Mouse (Mus musculus): ENCODE measurements at regions not wholly inside any gene's neighbourhood (a gene's known extent, or its start where the extent isn't known, plus 50 kb on each side); places are given as distances from the start of the nearest gene placed in this dataset.

GRCm38 (mm10) chr13:11490766-11491165 lies 616.0 kb downstream of the Ryr2 start:
- DNase-seq (ENCODE audit: low spot score in 2 of 2) = no peak

- no peak for DNase-seq (ENCODE audit: low spot score in 2 of 2)
These were observed 623.6 kb downstream of the Ryr2 start for GRCm38 (mm10) chr13:11483142-11483541.

- no peak for DNase-seq (ENCODE audit: low spot score in 2 of 2)
These were observed 624.0 kb downstream of the Ryr2 start for GRCm38 (mm10) chr13:11482701-11483100.

GRCm38 (mm10) chr13:11460251-11460650 lies 646.5 kb downstream of the Ryr2 start:
- no peak for DNase-seq (ENCODE audit: low spot score in 2 of 2)

GRCm38 (mm10) chr13:11455113-11455512 lies 651.6 kb downstream of the Ryr2 start:
- no peak for DNase-seq (ENCODE audit: low spot score in 2 of 2)

GRCm38 (mm10) chr13:11452448-11452847 lies 654.3 kb downstream of the Ryr2 start:
- DNase-seq (ENCODE audit: low spot score in 2 of 2) = no peak

- peak in 1 of 2 experiments; percentile 6 for DNase-seq (ENCODE audit: low spot score in 2 of 2)
These were observed 674.0 kb downstream of the Ryr2 start for GRCm38 (mm10) chr13:11432465-11433339.

- DNase-seq (ENCODE audit: low spot score in 2 of 2) = no peak
These were observed 679.9 kb downstream of the Ryr2 start for GRCm38 (mm10) chr13:11426820-11427219.

GRCm38 (mm10) chr13:11392027-11392426 lies 714.7 kb downstream of the Ryr2 start:
- no peak for DNase-seq (ENCODE audit: low spot score in 2 of 2)

- no peak for DNase-seq (ENCODE audit: low spot score in 2 of 2)
These were observed 731.3 kb downstream of the Ryr2 start for GRCm38 (mm10) chr13:11375452-11375851.

GRCm38 (mm10) chr13:11369456-11369855 lies 737.3 kb downstream of the Ryr2 start:
- DNase-seq (ENCODE audit: low spot score in 2 of 2) = no peak

- DNase-seq (ENCODE audit: low spot score in 2 of 2) = no peak
These were observed 743.9 kb downstream of the Ryr2 start for GRCm38 (mm10) chr13:11362872-11363271.

- DNase-seq (ENCODE audit: low spot score in 2 of 2) = no peak
These were observed 758.3 kb downstream of the Ryr2 start for GRCm38 (mm10) chr13:11348502-11348849.

GRCm38 (mm10) chr13:11347787-11348501 lies 758.8 kb downstream of the Ryr2 start:
- no peak for DNase-seq (ENCODE audit: low spot score in 2 of 2)

GRCm38 (mm10) chr13:11344500-11344899 lies 762.2 kb downstream of the Ryr2 start:
- DNase-seq (ENCODE audit: low spot score in 2 of 2) = no peak

GRCm38 (mm10) chr13:11338297-11338616 lies 768.5 kb downstream of the Ryr2 start:
- DNase-seq (ENCODE audit: low spot score in 2 of 2) = no peak

- no peak for DNase-seq (ENCODE audit: low spot score in 2 of 2)
These were observed 769.0 kb downstream of the Ryr2 start for GRCm38 (mm10) chr13:11337610-11338296.

GRCm38 (mm10) chr13:11336958-11337357 lies 769.8 kb downstream of the Ryr2 start:
- no peak for DNase-seq (ENCODE audit: low spot score in 2 of 2)

- no peak for DNase-seq (ENCODE audit: low spot score in 2 of 2)
These were observed 774.8 kb downstream of the Ryr2 start for GRCm38 (mm10) chr13:11331991-11332390.

GRCm38 (mm10) chr13:11308716-11309115 lies 798.0 kb downstream of the Ryr2 start:
- DNase-seq (ENCODE audit: low spot score in 2 of 2) = no peak

- no peak for DNase-seq (ENCODE audit: low spot score in 2 of 2)
These were observed 811.3 kb downstream of the Ryr2 start for GRCm38 (mm10) chr13:11295493-11295892.

- no peak for DNase-seq (ENCODE audit: low spot score in 2 of 2)
These were observed 812.1 kb downstream of the Ryr2 start for GRCm38 (mm10) chr13:11294689-11295088.
